Mouse (Mus musculus) left cerebral cortex, postnatal 25 days (tissue): ENCODE results near the gene Man2a1. TPM values are rescaled to one million over a fixed set of nuclear protein-coding genes. Genes with fewer than 3 reads are reported as not detected.

Source experiments
- DNase-seq, 2 experiments: peaks; one replicate each; pipeline ENCODE4 v3.0.0; 2022; ENCODE audit warnings: low spot score in 2 of 2, mixed read lengths in 1 of 2
- intact Hi-C: fragments of 180-260 bp; cut with DNase I; formaldehyde crosslinking; loops from one replicate; pipeline ENCODE4 v1.15.1; 2025
- total RNA-seq, 2 experiments: library from RNA; stranded (reverse); gene quantifications; 2 replicates each; pipeline ENCODE4 v1.2.3; 2021

Gene Man2a1
- total RNA-seq, 2 experiments from 2014 or later = 17.6 to 20.2 TPM

DNA sequence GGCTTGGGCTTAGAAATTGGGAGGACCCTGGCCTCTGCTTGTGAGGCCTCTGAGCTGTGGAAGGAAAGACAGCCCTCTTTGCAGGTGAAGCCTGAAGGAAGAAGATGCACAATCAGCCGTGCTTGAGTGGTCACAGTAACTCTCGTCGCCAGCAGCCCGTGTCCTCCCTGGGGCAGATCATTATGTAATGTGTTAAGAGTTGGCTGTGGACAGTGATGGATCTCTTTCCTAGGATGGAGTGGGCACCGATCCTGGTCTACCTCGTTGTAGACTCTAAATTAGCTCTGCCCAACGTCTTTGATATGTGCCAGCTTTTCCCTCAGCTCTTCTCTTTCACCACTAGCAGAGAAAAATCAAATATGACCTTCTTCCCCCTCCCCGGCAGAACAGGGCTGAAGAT is 20.7 kb downstream of the Man2a1 start:
- intact Hi-C loops = loop anchor here (5.0 kb wide), 1 partner anchor 126 kb away; no protein-coding TSS in a partner anchor
- no peak for DNase-seq

DNA sequence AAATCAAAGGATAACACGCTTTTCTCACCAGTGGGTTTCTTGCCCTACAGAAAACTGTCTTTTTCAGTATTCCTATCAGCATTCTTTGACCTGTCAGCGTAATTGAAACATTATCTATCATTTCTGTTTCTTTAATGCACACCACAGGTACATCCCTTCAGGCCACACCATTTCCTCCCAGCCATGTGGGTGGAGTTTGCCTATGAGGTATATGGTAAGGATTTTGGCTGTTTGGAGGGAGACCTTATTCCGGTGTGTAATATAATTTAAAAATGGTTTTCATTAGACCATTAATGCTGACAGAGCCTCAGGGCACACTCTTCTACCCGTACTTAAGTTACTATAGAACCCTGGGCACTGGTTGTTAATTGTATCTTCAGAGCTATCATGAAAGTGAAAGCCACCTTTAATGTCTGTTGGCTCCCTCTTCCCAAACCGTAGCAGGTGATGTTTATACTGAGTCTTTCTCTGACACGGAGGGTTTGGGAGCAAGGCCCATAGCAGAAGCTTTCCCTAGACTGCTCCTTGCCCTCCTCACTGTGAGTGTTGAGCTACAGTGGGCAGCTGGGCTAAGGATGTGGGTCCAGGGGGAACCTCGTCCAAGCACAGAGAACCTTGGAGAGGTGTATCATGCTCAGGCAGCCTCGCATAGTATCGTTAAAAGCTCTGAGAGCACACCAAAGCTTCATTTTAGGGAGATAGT is 21.3 kb downstream of the Man2a1 start:
- intact Hi-C loops = loop anchor here (5.0 kb wide), 1 partner anchor 126 kb away; no protein-coding TSS in a partner anchor
- no peak for DNase-seq

DNA sequence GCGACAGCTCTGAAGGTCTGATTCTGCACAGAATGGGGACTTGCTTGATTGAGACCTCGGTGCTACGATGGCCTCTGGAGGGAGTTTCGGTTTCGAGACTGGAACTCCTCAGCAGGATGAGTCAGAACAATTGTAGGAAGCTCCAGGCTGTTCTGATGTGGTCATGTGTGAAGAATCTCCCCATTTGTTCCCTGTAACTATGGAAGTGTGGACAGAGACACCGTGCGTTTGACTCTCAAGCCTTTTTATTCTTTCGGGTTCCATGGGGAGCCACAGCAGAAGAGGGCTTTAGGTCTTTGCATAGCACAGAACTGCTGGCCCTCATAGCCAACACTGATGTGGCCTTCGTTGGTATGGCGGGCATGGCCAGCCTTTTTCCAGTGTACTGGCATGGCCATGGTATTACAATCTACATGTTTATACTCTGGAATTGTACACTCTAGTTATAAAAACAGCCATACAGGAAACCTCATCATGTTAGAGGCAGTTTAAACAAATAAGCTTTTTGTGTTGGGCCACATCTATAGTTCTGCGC is 21.9 kb downstream of the Man2a1 start:
- DNase-seq = no peak
- intact Hi-C loops = loop anchor here (5.0 kb wide), 1 partner anchor 125 kb away; no protein-coding TSS in a partner anchor

DNA sequence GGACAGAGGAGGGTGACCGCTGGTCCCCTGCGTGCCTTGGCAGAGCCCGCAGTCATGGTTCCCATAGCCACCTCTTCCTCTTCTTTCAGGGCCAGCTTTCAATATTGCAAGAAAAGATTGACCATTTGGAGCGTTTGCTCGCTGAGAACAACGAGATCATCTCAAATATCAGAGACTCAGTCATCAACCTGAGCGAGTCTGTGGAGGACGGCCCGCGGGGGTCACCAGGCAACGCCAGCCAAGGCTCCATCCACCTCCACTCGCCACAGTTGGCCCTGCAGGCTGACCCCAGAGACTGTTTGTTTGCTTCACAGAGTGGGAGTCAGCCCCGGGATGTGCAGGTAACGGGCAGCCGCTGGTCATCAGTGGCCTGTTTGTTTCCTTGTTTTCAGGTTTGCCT is 23.9 kb downstream of the Man2a1 start:
- intact Hi-C loops = loop anchor here (5.0 kb wide), 1 partner anchor 123 kb away; no protein-coding TSS in a partner anchor
- DNase-seq = no peak

DNA sequence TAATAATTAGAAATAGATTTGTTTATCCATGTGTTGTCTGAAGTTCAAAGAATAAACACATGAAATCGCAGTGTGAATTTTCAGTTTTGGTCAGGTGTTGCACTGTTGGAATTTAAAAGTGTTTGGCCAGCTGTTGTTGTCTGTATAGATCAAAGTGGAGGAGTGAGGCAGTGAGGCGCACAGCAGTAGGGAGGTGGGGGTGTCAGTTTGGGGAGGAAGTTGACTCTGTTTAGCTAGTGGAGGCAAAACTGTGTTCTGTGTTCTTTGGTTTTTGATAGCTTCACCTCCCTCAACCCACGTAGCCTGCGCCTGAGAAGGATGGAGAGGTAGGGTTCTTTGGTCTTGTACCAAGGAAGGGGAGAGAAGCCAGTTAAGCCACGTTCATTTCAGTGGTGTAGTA is 28.3 kb downstream of the Man2a1 start:
- DNase-seq = no peak

DNA sequence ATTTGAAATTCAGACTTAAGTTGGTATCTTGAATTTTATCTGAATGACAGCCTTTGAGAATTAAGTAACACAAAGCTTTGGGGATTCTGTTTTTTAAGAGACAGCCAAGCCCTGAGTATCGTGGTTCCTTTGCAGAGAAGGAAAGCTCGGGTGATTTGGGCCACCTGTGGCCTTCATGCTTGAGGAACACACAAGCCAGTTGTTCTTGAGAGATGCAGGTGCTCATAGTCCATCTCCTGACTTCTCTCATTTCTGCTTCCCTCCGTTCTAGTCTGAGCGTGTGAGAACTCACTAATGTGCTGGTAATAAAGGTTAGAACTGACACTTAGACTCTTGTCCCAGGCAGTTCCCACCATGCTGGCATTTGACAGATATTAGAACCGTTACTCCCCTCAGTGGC is 28.9 kb downstream of the Man2a1 start:
- no peak for DNase-seq
- intact Hi-C loops = no loop called here

More for the DNA sequence above, 28.3 kb downstream of the Man2a1 start:
- intact Hi-C loops = no loop called here

DNA sequence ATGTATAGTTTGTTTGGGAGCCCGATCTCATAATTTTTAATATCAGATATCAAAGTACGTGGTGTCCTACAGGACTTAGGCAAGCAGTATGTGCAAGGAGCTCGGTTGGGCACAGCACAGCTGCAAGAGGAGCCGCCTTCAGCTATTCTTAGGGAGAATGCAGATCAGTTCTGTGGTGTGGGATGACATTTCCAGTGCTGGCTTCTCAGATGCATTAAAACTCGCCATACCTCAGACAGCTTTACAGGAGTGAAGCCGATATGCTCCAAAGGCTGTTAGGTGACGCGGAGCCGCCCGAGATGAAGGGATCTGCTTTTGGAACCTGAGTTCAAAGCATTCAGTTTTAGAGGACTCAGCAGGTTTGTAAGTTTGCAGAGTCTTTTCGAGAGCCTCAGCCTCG is 30.0 kb downstream of the Man2a1 start:
- intact Hi-C loops = no loop called here
- peak in 1 of 2 experiments; percentile 71 for DNase-seq

DNA sequence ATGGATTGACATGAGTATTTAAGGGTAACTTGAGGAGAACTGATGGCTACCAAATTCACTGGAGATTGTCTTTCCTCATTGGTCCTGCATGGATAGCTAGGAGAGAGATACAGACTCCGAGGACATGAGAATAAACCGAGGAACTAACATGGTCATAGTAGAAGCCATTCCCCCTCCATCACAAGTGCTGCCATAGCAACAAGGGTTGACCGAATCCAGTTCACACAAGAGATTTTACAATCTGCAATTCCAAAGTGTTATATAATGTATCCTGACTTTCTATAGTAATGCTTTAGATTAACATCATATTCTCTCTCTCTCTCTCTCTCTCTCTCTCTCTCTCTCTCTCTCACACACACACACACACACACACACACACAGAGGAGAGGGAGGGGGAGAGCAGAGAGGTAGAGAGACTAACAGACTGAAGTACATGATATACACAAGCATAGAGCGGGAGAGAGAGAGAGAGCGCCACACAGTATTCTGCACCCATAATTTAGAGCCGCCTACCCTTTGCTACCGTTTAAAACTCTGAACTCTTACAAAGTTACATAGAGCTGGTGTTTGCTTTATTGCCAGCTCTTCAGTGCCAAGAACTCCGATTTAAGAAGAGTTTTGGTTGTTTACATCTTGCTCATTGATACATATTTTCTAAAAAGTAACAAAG is 37.5 kb downstream of the Man2a1 start:
- DNase-seq = peak in 1 of 2 experiments; percentile 58
- intact Hi-C loops = no loop called here

DNA sequence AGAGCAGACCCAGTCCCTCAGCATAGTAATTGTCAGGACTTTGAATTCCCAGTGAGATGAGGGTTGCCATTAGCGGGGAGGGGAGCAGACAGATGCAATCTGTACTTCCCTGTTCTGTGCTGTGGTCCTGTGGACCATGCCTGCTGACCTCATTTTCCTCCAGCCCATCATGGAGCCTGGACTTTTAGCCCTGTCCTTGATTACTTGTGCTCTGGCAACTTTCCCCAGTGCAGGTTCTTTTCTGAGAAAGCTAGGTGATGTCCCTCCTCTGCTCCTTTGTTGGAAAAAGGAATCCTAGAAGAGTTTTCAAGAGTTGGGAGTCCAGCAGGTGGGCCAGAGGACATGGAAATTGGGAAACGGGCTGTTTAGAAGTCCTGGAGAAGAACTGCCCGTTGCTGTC is 40.8 kb downstream of the Man2a1 start:
- DNase-seq = no peak
- intact Hi-C loops = no loop called here

DNA sequence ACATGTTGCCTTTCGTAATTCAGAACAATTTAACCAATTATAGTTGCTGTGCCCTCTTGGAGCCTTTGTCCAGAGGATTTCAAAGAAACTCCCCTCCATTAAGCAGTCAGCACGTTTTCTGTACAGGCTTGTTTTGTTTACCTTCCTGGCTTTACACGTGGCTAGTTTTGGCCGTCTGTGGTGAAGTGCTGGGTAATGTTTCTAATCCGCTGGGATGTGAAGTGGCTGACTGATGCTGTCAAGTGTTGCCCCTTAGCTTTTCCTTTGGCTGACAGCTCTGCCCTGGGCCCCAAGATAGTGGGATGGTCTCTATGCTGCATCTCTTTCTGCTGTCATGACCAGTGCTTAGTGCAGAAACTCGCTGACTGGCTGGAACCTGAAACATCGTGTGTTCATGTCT is 43.1 kb downstream of the Man2a1 start:
- no peak for DNase-seq
- intact Hi-C loops = no loop called here

DNA sequence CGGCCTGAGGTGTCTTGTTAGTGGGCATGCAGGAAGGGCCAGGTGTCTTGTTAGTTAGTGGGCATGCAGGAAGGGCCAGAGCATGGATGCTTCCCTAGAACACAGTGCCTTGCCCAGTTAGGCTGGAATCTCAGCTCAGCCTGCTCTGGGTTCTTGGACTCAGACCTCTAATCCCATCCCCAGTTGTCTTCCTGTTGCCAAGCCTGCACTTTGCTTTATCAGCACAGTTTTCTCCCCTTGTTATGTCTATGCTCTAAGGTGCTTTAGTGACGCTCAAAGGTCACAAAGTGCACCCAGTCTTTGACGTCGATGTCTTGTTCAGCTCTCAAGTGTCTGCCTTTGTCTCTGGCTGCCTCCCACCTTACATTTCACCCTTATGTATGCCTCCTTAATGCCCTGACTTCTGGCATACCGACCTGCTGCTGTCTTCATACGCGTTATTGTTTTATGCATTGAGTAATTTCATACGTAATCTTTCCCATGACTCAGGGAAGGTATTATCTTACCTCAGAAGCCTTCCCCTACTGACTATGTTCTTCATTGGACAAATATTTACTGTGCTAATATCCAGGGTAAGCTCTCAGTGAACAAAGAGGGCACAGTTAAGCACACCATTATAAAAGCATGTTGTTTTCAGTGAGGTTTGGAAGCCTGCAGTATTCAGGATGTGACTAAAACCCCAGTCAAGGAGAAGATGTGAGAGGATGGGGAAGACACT is 44.5 kb downstream of the Man2a1 start:
- intact Hi-C loops = no loop called here
- DNase-seq = no peak

DNA sequence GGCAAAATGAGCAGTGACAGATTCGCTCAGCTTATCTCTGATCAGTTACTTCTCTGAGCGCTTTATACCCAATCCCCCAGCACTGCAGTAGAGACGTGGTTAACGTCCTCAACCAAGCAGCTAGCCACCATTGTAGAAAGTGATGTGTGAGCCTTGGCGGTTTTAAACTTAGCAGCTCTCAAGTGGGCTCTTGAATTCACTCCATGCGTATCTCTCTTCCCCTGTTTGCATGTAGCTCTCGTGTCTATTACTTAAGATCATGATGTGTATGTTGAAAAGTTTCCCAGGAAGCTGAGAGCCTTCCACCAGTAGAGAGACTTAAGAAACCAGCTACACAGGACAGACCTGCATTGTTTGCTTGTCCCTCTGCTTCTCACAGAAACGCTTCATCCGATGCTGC is 46.9 kb downstream of the Man2a1 start:
- intact Hi-C loops = no loop called here
- DNase-seq = no peak

DNA sequence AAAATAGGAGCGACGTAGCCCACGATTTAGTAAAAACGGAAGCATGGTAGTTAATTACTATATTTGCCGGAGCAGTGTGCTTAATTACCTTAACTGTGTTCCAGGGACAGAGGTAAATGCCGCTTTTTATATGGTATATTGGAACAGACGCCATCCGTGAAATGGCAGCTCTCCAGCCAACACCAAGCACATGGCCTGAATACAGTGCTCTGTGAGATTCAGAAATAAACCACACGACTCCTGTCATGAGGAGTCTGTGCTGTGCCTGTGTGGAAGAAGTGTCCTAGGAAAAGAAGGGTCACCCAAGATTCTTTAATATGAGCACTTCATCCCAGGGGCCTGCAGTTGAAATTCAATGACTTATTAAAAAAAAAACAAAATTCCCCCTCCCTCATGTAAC is 50.2 kb downstream of the Man2a1 start:
- no peak for DNase-seq
- intact Hi-C loops = no loop called here

DNA sequence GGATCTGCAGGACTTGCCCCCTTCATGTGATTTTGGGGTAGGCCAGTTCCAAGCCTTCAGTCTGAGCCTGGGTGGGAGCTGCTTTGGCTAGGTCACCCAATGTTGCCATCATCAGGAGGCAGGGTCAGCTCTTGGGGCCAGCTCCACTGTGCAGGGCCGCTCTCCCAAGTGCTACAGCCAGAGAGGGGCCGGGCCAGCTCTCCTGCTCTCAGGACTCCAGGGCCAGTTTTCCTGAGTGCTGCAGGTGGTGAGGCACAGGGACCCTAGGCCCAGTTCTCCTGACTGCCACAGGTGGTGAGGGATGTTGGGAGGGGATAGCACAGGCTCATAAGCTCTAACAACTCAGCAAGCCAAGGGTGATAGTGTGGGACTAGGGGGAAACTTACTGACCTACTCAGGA is 53.1 kb downstream of the Man2a1 start:
- intact Hi-C loops = no loop called here
- no peak for DNase-seq

DNA sequence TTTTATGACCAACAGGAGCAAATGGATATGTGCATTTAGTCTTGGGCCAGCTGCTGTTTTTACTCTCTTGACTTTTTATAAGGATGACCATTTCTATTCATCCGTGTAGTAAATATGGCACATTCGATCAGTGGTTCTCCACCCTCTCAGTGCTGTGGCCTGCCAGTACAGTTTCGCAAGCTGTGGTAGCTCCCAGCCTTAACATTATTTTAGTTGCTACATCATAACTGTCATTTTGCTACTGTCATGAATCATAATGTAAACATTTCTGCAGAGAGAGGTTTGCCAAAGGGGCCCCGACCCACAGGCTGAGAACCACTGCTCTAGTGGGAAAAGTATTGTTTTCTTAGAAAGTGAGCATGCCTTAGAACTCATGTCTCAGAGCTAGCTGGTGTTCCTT is 59.1 kb downstream of the Man2a1 start:
- no peak for DNase-seq
- intact Hi-C loops = no loop called here

DNA sequence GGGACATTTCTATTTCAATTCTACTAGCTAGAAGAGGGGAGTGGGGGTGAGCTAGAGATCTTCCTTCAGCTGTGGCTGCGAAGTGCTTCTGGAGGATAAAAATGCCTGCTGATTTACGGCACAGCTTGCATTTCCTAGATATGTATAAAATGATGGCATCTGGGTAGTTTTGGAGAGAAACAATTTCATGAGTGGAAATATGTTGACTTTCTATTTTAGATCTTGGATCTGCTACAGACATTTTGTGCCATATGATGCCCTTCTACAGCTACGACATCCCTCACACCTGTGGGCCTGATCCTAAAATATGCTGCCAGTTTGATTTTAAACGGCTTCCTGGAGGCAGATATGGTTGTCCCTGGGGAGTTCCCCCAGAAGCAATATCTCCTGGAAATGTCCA is 66.0 kb downstream of the Man2a1 start:
- DNase-seq = peak; percentile 25 to 74
- intact Hi-C loops = no loop called here

DNA sequence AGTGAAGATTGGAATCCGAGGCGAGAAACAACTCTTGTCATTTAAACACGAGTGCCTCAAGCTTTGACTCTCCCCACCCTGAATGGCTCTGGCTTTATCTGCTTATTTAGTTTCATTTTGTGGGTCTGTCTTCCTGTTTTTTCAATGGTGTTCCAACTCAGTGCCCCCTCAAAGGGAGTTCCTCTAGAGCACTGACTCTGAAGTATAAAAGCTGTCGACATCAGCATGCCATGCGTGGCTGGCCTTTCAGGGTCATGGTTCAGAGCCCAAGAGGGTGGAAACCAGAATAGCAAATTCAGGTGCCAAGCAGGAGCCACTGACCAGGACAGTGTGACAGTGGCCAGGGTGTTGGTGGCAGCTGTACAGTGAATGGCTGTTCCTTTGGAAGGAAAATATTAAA is 68.0 kb downstream of the Man2a1 start:
- intact Hi-C loops = no loop called here
- no peak for DNase-seq

DNA sequence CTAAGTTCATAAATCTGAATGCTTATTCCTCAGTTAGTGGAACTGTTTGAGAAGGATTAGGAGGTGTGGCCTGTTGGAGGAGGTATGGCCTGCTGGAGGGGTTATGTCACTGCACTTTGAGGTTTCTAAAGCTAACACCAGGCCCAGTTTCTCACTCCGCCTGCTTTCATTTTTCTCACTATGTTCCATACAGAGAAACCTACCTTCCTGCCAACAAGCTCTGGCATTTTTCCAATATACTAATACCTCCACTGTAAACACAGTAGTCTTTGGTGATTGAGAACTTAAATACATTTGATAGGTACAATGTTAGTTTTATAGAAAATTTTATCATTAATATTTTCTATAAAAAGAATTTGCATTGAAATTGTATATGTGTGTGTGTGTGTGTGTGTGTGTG is 73.9 kb downstream of the Man2a1 start:
- intact Hi-C loops = no loop called here
- DNase-seq = no peak

DNA sequence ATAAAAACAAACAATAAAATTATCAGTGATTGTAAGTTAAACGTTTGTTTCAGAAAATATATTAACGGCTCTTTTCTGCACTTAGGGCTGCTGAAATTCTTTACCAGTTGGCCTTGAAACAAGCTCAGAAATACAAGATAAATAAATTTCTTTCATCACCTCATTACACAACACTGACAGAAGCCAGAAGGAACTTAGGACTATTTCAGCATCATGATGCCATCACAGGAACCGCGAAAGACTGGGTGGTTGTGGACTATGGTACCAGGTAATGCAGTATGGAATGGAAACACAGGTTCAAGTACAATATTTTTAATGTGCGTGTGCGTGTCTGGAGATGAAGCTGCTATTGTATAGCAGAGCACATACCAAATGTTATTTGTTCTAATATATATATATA is 74.4 kb downstream of the Man2a1 start:
- intact Hi-C loops = no loop called here
- DNase-seq = no peak

DNA sequence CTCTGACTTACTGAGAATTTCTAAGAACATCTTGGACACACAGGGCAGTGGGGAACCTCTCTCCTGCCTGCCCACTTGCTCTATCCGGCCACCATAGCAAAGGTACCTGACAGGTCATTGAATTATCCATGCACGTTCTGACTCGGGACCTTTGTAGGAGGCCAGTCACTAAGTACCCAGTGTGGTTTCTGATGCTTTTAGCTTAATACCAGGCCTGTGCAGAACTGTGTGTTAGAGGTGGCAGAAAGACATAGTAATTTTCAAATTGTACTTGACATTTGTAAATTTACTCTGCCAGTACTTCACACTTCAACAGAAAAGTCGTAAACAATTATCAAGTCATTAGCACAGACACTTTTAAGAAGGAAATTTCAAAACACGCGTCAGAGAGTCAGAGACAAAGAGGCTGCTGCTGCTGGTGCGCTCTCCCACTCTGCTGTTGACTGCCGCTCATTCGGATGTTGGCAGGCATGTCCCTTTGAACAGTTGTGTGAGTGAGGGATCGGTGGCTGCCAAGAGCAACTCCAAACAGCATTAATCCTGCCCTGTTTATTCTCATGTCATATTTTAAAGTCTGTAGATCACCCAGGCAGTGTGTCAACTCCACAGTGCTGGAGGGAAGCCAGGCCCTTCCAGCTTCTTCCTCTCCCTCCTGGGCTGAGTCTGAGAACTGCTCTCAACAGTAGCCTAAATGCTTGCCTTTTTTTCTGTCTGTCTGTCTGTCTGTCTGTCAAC is 76.4 kb downstream of the Man2a1 start:
- intact Hi-C loops = no loop called here

More for the DNA sequence above, 76.4 kb downstream of the Man2a1 start:
- peak in 1 of 2 experiments; percentile 18 for DNase-seq
